Mouse (Mus musculus): ENCODE data around the gene Pde8a. TPM values are rescaled to one million over a fixed set of nuclear protein-coding genes. Genes with fewer than 3 reads are reported as not detected.
A peak's percentile ranks its signal among the peaks of the same experiment; 100 is the strongest.

Gene Pde8a
- polyA plus RNA-seq, 1 experiment from 2014 or later = 6.5 TPM

DNA sequence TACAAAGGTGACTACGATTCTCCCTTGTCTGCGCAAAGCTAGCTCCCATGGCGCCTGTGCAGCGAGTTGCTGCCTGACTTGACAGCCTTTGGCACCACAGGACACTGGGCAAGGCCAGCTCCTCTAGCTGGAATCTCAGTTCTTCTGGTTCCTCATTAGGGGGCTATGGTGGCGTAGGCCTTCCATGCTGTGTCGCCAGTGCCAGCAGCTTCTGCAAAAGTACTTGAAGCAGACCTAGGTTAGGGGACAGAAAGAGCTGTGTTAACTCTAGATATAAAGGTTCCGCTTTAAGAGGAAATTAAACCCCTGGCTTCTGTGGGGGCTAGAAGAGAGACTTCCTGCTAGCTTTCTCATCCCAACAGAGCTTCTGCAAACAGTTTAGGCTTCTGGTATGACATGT, 134.8 kb downstream of the Pde8a start:
- Histone ChIP-seq H3K27ac (ENCODE audit: low read length) (no peak overlapping the region), H3K4me2 (replicated peaks; ENCODE audit: low read depth, low read length) (no peak overlapping the region), H3K9me3 (ENCODE audit: low read length) (no peaks in the 10 kb centered on the region), H3K9ac (replicated peaks; ENCODE audit: low read depth) (no peak overlapping the region), H3K36me3 (ENCODE audit: insufficient read depth, low read length) (no peaks in the 10 kb centered on the region), H3K4me1 (ENCODE audit: insufficient read depth, low read depth, low read length) (peaks cover 4% of the 10 kb centered on the region; the same call in 1 of the 2 replicates), H3K27me3 (replicated peaks; ENCODE audit: insufficient read depth, low read length) (no peaks in the 10 kb centered on the region), H3K4me3 (ENCODE audit: low read depth, low read length) (no peak overlapping the region)
- 60% methylated on average over 7 of the region's 7 CpGs for WGBS
- DNase-seq (ENCODE audit: low spot score) = no peak
- ATAC-seq = no peak
- no peak for TF ChIP-seq CTCF (IDR thresholded peaks at IDR 0.05)

DNA sequence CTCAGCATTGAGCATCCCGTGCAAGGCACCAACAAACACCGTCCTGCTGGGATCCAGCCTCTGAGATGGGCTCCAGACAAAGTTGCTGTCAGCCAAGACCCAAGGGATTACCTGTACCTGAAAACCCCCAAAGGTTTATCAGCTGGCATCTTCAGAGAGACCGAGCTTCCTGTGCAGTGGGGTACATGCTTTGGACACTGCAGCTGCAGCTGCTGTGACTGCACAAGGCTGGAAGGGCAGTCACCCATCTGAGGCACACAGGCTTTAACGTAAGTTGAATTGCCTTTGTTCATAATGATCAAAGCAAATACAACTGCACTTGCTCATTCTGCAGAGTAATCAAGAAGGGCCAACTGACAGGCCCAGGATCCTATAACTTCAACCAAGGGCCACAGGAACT, 138.4 kb downstream of the Pde8a start:
- Histone ChIP-seq H3K4me2 (replicated peaks; ENCODE audit: low read depth, low read length) (no peak overlapping the region), H3K4me3 (ENCODE audit: low read depth, low read length) (no peak overlapping the region), H3K27me3 (replicated peaks; ENCODE audit: insufficient read depth, low read length) (no peaks in the 10 kb centered on the region), H3K9ac (replicated peaks; ENCODE audit: low read depth) (no peak overlapping the region), H3K4me1 (ENCODE audit: insufficient read depth, low read depth, low read length) (no peaks in the 10 kb centered on the region), H3K9me3 (ENCODE audit: low read length) (no peaks in the 10 kb centered on the region), H3K27ac (ENCODE audit: low read length) (no peak overlapping the region), H3K36me3 (ENCODE audit: insufficient read depth, low read length) (no peaks in the 10 kb centered on the region)
- 72% methylated on average over 4 of the region's 4 CpGs for WGBS
- DNase-seq (ENCODE audit: low spot score) = no peak
- TF ChIP-seq EP300 (IDR thresholded peaks at IDR 0.05) (no peak), CTCF (IDR thresholded peaks at IDR 0.05) (no peak)
- ATAC-seq = no peak

DNA sequence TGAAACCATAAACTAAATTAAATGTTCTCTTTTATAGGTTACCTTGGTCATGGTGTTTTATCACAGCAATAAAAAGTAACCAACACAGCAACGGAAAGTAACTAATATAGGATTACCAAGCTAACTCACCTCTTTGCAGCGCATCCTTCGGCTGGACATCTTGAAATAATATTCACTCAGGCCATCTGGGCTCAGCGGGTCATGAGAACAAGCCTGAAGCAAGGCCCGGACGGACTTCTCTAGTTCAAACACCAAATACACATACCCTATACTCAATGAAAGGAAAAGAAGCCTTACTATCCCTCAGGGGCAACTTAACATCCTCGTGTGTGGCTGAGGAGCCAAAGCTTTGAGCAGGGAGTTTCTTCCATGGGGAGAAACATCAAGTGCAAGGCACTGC, 142.3 kb downstream of the Pde8a start:
- no peak overlapping the region for H3K4me3 ChIP-seq (ENCODE audit: low read depth, low read length)
- H3K27me3 ChIP-seq (replicated peaks; ENCODE audit: insufficient read depth, low read length) = no peaks in the 10 kb centered on the region
- WGBS = 86% methylated on average over 7 of the region's 7 CpGs
- ATAC-seq = no peak
- no peaks in the 10 kb centered on the region for H3K4me1 ChIP-seq (ENCODE audit: insufficient read depth, low read depth, low read length)
- TF ChIP-seq EP300 (IDR thresholded peaks at IDR 0.05) (no peak), CTCF (IDR thresholded peaks at IDR 0.05) (no peak)
- DNase-seq (ENCODE audit: low spot score) = no peak
- no peaks in the 10 kb centered on the region for H3K9me3 ChIP-seq (ENCODE audit: low read length)
- H3K9ac ChIP-seq (replicated peaks; ENCODE audit: low read depth) = no peak overlapping the region
- H3K36me3 ChIP-seq (ENCODE audit: insufficient read depth, low read length) = no peaks in the 10 kb centered on the region
- H3K4me2 ChIP-seq (replicated peaks; ENCODE audit: low read depth, low read length) = no peak overlapping the region
- no peak overlapping the region for H3K27ac ChIP-seq (ENCODE audit: low read length)

DNA sequence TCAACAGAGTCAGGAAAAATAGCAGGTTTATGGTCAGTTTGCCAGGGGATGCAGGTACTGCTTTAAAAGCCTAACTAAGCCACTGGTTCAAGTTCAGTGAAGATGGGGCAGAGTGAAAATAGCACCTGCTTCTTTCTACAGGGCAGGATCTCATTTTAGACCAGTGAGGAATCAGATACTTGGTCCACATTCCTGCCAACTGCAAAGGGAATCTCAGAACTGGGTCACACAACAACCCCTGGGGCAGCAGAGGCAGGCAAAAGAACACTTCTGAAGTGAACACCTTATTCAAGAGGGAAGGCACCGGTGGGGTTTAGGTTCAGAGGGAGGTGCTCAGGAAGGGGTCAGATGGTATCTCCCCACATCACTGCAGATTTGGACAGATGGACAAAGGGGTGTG, 143.0 kb downstream of the Pde8a start:
- TF ChIP-seq EP300 (IDR thresholded peaks at IDR 0.05) (no peak), CTCF (IDR thresholded peaks at IDR 0.05) (no peak)
- no peak for ATAC-seq
- Histone ChIP-seq H3K9me3 (ENCODE audit: low read length) (no peaks in the 10 kb centered on the region), H3K4me1 (ENCODE audit: insufficient read depth, low read depth, low read length) (no peaks in the 10 kb centered on the region), H3K36me3 (ENCODE audit: insufficient read depth, low read length) (no peaks in the 10 kb centered on the region), H3K27me3 (replicated peaks; ENCODE audit: insufficient read depth, low read length) (no peaks in the 10 kb centered on the region), H3K27ac (ENCODE audit: low read length) (no peak overlapping the region), H3K9ac (replicated peaks; ENCODE audit: low read depth) (no peak overlapping the region), H3K4me2 (replicated peaks; ENCODE audit: low read depth, low read length) (no peak overlapping the region), H3K4me3 (ENCODE audit: low read depth, low read length) (no peak overlapping the region)
- WGBS = 61% methylated on average over 1 of the region's 1 CpGs
- no peak for DNase-seq (ENCODE audit: low spot score)

- Histone ChIP-seq H3K9me3 (ENCODE audit: low read length) (no peaks in the 10 kb centered on the region), H3K4me1 (ENCODE audit: insufficient read depth, low read depth, low read length) (no peaks in the 10 kb centered on the region), H3K36me3 (ENCODE audit: insufficient read depth, low read length) (no peaks in the 10 kb centered on the region), H3K9ac (replicated peaks; ENCODE audit: low read depth) (no peak overlapping the region), H3K4me2 (replicated peaks; ENCODE audit: low read depth, low read length) (no peak overlapping the region), H3K27me3 (replicated peaks; ENCODE audit: insufficient read depth, low read length) (no peaks in the 10 kb centered on the region), H3K27ac (ENCODE audit: low read length) (no peak overlapping the region), H3K4me3 (ENCODE audit: low read depth, low read length) (no peak overlapping the region)
- 51% methylated on average over 7 of the region's 7 CpGs for WGBS
- ATAC-seq = peak; percentile 81
- peak; percentile 72 for DNase-seq (ENCODE audit: low spot score)
- TF ChIP-seq CTCF (IDR thresholded peaks at IDR 0.05) (no peak), EP300 (IDR thresholded peaks at IDR 0.05) (no peak)
These were observed 143.6 kb downstream of the Pde8a start for GRCm38 (mm10) chr7:81356975-81357374.

DNA sequence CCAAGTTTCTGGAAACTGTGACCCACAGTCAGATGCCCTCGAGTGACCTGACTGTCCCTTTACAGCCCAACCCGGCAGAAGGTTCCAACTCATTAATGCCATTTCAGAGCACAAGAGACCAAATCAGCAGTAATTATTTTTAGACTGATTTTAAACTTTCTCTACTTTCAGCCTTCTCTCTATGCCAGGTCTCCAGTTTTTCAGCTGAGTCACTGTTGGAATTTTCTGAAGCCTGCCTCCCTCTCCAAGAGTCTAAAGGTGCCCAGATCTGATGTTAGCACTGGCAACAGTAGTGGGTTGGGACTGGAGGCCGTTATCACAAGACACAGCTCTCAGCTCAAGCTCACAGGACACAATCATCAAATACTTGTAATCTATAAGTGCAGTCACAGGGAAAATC, 154.6 kb downstream of the Pde8a start:
- Histone ChIP-seq H3K9ac (replicated peaks; ENCODE audit: low read depth) (no peak overlapping the region), H3K27me3 (replicated peaks; ENCODE audit: insufficient read depth, low read length) (no peaks in the 10 kb centered on the region), H3K4me2 (replicated peaks; ENCODE audit: low read depth, low read length) (no peak overlapping the region), H3K27ac (ENCODE audit: low read length) (no peak overlapping the region), H3K4me3 (ENCODE audit: low read depth, low read length) (no peak overlapping the region), H3K4me1 (ENCODE audit: insufficient read depth, low read depth, low read length) (no peaks in the 10 kb centered on the region), H3K36me3 (ENCODE audit: insufficient read depth, low read length) (no peaks in the 10 kb centered on the region), H3K9me3 (ENCODE audit: low read length) (no peaks in the 10 kb centered on the region)
- no peak for DNase-seq (ENCODE audit: low spot score)
- TF ChIP-seq EP300 (IDR thresholded peaks at IDR 0.05) = no peak
- TF ChIP-seq CTCF (IDR thresholded peaks at IDR 0.05) = no peak
- ATAC-seq = no peak
- WGBS = 65% methylated on average over 3 of the region's 3 CpGs

DNA sequence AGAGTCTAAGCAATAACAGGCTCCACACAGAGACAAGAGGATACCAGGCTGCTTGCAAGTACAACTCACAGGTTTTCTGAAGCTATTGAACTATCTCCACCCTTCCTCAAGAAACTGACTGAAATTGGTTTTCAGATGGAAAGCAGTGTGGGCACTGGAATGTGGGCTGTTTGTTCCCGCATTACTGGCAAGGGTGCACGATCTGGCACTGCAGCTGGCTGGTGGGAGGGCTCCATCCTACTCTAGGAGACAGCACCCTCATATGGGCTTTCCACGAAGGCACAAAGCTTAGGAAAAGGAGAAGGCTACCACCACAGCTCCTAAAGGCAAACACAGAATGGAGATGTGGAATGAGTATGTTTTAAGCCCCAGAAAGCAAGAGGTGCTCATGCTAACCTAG, 156.3 kb downstream of the Pde8a start:
- ATAC-seq (no peak), DNase-seq (ENCODE audit: low spot score) (no peak)
- Histone ChIP-seq H3K27me3 (replicated peaks; ENCODE audit: insufficient read depth, low read length) (no peaks in the 10 kb centered on the region), H3K4me1 (ENCODE audit: insufficient read depth, low read depth, low read length) (no peaks in the 10 kb centered on the region), H3K36me3 (ENCODE audit: insufficient read depth, low read length) (no peaks in the 10 kb centered on the region), H3K9ac (replicated peaks; ENCODE audit: low read depth) (no peak overlapping the region), H3K27ac (ENCODE audit: low read length) (no peak overlapping the region), H3K4me3 (ENCODE audit: low read depth, low read length) (no peak overlapping the region), H3K9me3 (ENCODE audit: low read length) (no peaks in the 10 kb centered on the region), H3K4me2 (replicated peaks; ENCODE audit: low read depth, low read length) (no peak overlapping the region)
- WGBS = 44% methylated on average over 3 of the region's 3 CpGs
- no peak for TF ChIP-seq CTCF (IDR thresholded peaks at IDR 0.05)
- TF ChIP-seq EP300 (IDR thresholded peaks at IDR 0.05) = no peak

All from lung, postnatal 0 days (tissue).